Mouse (Mus musculus) kidney, adult 9 months (tissue): ENCODE results near the gene Zfp410.

Source experiments
- DNase-seq: peaks from one replicate; pipeline ENCODE4 v3.0.0; 2022

Gene Zfp410

GRCm38 (mm10) chr12:84361555-84362489 is 45.2 kb downstream of the Zfp410 start, which contains the start of the genes Coq6 and Fam161b:
TSS of gene Coq6 (plus strand) at chr12:84361657.
TSS of gene Fam161b (minus strand) at chr12:84361833.
- DNase-seq, result peak; percentile 98

- DNase-seq, result no peak
These were observed 46.2 kb downstream of the Zfp410 start for GRCm38 (mm10) chr12:84362872-84363271.

GRCm38 (mm10) chr12:84364291-84364690 is 47.6 kb downstream of the Zfp410 start:
- DNase-seq, result no peak

GRCm38 (mm10) chr12:84365137-84365536 is 48.5 kb downstream of the Zfp410 start:
- no peak for DNase-seq

GRCm38 (mm10) chr12:84366971-84367370 is 50.3 kb downstream of the Zfp410 start:
- DNase-seq, result no peak

GRCm38 (mm10) chr12:84371647-84372046 is 55.0 kb downstream of the Zfp410 start:
- no peak for DNase-seq

GRCm38 (mm10) chr12:84373831-84374481 is 57.3 kb downstream of the Zfp410 start:
- no peak for DNase-seq

- no peak for DNase-seq
These were observed 65.7 kb downstream of the Zfp410 start for GRCm38 (mm10) chr12:84382369-84382768.

- DNase-seq, result peak; percentile 95
These were observed 68.0 kb downstream of the Zfp410 start for GRCm38 (mm10) chr12:84384644-84385081.

GRCm38 (mm10) chr12:84385408-84385807 is 68.8 kb downstream of the Zfp410 start:
- no peak for DNase-seq

- DNase-seq, result peak; percentile 75
These were observed 71.4 kb downstream of the Zfp410 start for GRCm38 (mm10) chr12:84388097-84388496.

GRCm38 (mm10) chr12:84388774-84389400 is 72.2 kb downstream of the Zfp410 start:
- peak; percentile 45 for DNase-seq

- DNase-seq, result no peak
These were observed 73.7 kb downstream of the Zfp410 start for GRCm38 (mm10) chr12:84390336-84390735.

GRCm38 (mm10) chr12:84392681-84393080 is 76.0 kb downstream of the Zfp410 start:
- DNase-seq, result no peak
